Mouse (Mus musculus) gastrocnemius, adult 2 months (tissue): ENCODE measurements around the gene Ube2q2. TPM values are rescaled to one million over a fixed set of nuclear protein-coding genes. Genes with fewer than 3 reads are reported as not detected.

ENCODE experiments used
- DNase-seq: peaks from one replicate; pipeline ENCODE4 v3.0.0; 2022
- H3K27ac ChIP-seq: fragments of 200-600 bp; 2 replicates; pipeline ENCODE4 v1.8.1; 2022; ENCODE audit warnings: mild to moderate bottlenecking
- H3K4me3 ChIP-seq: fragments of 200-600 bp; 2 replicates; pipeline ENCODE4 v1.8.1; 2022; ENCODE audit warnings: mild to moderate bottlenecking, moderate library complexity
- CTCF ChIP-seq: fragments of 200-600 bp; IDR thresholded peaks from 2 replicates; pipeline ENCODE4 v1.8.1; 2022; ENCODE audit warnings: antibody characterized with exemption, mild to moderate bottlenecking, moderate library complexity
- intact Hi-C: fragments of 180-260 bp; cut with DNase I; formaldehyde crosslinking; loops from one replicate; pipeline ENCODE4 v1.15.1; 2025
- total RNA-seq, 2 experiments: library from RNA; stranded (reverse); gene quantifications; 2 replicates each; pipeline ENCODE4 v1.2.3; 2021

The Ube2q2 gene
- total RNA-seq, 2 experiments from 2014 or later: 31.9 to 41.0 TPM

DNA sequence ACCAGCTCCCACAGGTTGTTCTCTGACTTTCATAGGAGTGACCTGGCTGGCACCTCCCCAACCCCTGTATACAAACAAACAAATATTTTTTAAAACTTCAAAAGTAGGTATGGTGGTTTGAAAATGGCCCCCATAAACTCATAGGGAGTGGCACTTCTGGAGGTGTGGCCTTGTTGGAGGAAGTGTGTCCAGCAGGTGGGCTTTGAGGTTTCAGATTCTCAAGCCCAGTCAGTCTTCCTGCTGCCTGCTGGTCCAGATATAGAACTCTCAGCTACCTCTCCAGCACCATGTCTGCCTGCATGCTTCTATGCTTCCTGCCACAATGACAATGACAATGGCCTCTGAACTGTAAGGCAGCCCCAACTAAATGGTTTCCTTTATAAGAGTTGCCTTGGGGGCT, 16.8 kb upstream of the Ube2q2 start:
- intact Hi-C loops: no loop called here
- no peak overlapping the region for H3K27ac ChIP-seq
- DNase-seq: no peak
- H3K4me3 ChIP-seq: no peak overlapping the region
- TF ChIP-seq CTCF: no peak

DNA sequence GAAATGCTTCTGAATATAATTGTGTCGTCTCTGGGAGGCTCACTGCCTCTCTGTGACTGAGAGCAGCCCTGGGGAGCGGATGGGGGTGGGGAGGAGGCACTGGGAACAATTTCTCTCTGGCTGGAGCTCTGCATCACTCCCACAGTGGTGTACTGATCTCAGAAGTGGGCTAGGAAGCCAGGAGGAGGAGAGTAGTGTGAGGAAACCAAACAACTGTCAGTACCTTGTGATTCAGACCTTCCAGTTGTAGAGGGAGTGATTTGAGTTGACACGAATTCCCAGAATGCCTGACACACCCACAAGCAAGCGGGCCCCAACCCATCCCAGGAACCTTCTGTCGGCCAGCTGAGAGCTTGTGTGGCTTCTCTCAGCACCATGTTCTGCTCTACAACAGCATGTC, 12.1 kb upstream of the Ube2q2 start:
- TF ChIP-seq CTCF: no peak
- no peak for DNase-seq
- intact Hi-C loops: no loop called here
- Histone ChIP-seq H3K27ac (no peak overlapping the region), H3K4me3 (no peak overlapping the region)

DNA sequence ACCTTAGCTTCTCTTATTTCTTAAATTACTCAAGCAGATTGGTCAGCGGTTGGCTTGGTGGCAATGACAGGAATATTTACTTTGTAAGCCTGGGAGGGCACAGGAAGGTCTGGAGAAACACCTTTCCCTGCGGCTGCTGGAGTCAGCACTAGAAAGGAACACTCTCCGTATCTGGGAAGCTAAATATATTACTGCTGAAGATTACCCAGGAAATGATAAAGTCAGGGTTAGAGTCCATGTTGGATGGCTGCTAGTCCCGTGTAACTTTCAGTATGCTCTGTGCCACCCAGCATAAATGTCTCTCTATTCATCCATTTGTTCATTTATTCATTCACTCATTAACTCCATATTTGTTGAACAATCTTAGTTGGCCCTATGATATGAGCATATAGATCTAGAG, 11.5 kb upstream of the Ube2q2 start:
- Histone ChIP-seq H3K4me3 (no peak overlapping the region), H3K27ac (no peak overlapping the region)
- TF ChIP-seq CTCF: no peak
- intact Hi-C loops: no loop called here
- no peak for DNase-seq

DNA sequence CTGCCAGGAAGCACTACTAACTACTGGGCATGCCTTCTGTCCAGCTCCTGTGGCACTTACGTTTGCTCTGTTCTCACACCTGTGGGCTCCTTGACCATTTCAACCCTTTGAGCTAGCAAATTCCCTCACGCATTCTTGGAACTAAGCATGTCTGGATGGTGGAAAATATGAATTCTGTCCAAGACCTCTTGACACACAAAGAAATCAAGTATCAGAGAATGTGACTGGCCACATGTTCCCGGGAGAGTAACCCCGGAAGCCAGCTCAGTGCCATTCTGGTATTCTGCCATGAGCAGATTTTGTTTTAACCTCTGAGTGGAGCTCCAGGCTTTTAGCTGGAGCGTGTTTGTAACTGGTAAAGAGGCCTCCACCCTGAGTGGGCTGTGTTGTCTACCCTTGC, 8.7 kb upstream of the Ube2q2 start:
- H3K4me3 ChIP-seq: no peak overlapping the region
- H3K27ac ChIP-seq: no peak overlapping the region
- peak; percentile 61 for TF ChIP-seq CTCF
- peak; percentile 29 for DNase-seq
- intact Hi-C loops: loop anchor here (10.0 kb wide), 1 partner anchor 275 kb away; the partner anchor contains the start of gene Ireb2

DNA sequence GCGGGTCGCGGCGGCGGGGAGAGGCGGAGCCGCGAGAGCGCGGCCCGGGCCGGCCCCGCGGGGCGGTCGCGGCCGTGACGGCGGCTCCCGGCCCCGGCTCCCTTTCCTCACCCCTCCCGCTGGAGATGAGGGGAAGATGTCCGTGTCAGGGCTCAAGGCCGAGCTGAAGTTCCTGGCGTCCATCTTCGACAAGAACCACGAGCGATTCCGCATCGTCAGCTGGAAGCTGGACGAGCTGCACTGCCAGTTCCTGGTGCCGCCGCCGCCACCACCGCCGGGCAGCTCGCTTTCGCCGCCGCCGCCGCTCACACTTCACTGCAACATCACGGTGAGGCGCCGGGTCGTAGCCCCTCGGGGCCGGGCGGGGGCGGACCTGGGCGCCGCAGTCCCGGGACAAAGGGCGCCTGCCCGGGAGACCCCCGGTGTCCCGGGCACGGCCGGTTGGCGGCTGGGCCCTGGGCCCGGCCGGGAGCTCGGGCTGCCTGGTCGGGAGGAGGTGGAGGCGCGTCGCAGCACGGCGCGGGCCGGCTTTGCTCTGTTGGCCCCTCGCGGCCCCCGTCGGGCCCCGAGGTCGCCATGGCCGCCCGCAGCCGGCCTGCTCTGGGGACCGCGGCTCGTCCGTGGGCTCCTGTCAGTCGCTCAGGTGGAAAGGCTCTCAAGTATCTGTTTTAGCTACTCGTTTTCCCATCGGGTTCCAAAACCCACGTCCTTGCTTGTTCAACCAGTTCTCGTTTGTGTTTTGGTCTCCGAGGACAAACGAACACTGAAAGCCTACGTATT, 1.0 kb downstream of the Ube2q2 start:
- TF ChIP-seq CTCF: no peak
- Histone ChIP-seq H3K27ac (peak overlapping the region; percentile 91), H3K4me3 (peak overlapping the region; percentile 91)
- intact Hi-C loops: loop anchor here (1.0 to 10.0 kb wide), 2 partner anchors 59 to 285 kb away; partner anchors contain the start of genes Fbxo22 and Ireb2
- peak; percentile 71 for DNase-seq

DNA sequence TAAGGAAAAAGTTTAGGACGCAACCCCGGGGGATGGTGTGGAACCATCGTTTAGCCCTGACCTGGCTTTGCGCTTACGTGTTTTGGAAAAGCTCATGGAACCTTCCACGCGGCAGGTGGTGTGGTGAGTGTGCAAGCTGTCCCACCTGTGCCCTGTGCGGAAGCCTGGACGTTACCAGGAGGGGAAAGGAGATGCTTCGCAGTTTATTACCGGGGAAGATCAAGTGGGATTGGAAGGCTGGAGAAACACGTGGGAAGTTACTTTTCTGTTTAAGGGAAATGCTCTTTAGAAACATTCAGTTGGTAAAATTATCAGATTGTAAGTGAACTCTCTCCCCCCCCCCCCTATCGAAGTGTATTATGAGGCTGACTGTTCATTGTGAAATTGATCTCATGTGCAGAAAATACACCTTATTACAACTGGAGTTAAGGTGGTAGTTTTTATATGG, 1.6 kb downstream of the Ube2q2 start:
- TF ChIP-seq CTCF: no peak
- Histone ChIP-seq H3K4me3 (peak overlapping the region; percentile 91), H3K27ac (peak overlapping the region; percentile 91)
- intact Hi-C loops: no loop called here
- no peak for DNase-seq

DNA sequence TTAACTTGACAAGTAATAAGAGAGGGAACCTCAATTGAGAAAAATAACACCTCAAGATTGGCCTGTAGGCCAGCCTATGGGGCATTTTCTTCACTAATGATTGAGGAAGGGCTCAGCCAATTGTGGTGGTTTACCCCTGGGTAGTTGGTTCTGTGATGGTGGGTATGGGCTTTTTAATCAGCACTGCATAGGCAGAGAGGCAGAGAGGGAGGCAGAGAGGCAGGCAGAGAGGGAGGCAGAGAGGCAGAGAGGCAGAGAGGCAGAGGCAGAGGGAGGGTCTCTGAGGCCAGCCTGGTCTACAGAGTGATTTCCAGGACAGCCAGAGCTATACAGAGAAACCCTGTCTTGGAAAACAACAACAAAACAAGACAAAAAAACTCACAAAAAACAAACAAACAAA, 2.4 kb downstream of the Ube2q2 start:
- no peak for TF ChIP-seq CTCF
- peak; percentile 30 for DNase-seq
- peak overlapping the region; percentile 91 for H3K4me3 ChIP-seq
- intact Hi-C loops: no loop called here
- no peak overlapping the region for H3K27ac ChIP-seq

DNA sequence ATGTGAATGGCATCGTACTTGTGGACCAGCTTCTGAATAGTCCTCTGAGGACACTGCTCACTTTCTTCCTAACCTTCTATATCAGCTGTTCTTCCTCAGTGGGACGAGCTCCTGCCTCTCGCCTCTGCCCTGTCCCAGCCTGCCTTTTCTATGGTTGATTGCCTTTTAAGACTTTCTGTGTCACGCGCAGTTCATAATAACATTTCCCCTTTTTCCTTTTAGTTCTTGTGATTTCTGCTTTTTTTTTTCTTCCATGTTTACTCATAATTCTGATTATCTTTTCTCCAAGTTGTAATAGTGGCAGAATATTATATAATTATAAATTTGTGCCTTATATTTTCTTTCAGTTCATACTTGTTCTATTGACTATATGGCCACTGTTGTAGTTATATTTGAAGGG, 4.3 kb downstream of the Ube2q2 start:
- DNase-seq: no peak
- no peak for TF ChIP-seq CTCF
- Histone ChIP-seq H3K4me3 (no peak overlapping the region), H3K27ac (no peak overlapping the region)
- intact Hi-C loops: no loop called here

DNA sequence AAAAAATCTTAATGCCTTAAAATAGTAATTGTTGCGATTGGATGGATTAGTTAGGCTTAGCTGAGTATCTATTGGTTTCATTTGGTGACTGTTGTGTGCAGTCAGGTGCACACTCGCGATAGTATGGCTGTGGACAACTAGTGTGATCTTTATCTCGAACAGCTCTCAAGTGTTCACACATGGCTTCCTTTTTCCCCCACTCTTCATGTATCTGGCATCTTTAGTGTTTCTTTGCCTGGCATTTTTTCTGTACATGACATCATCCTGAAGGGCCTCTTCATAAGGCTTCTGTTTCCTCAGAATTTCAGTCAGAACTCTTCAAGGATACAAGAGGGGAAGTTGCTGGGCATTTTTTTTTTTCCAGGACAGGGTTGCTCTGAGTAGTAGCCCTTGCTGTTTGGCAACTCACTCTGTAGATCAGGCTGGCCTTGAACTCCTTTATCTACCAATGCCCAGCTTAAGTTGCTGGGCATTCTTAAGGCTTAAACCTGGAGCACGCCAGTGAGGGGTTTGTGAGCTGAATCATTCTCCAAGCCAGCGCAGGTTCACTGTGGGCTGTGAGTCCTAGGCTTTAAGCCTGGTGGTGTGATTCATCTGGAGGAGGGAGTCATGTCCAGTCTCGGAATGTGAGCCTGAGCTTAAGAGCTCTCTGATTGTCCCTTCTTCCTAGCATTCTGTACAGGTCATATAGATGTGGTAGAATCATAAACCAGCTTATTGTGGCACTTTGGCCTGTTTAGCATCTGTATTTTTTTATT, 22.2 kb downstream of the Ube2q2 start:
- intact Hi-C loops: no loop called here
- no peak overlapping the region for H3K4me3 ChIP-seq
- DNase-seq: no peak
- TF ChIP-seq CTCF: no peak
- peak overlapping the region; percentile 24; the same call in 1 of the 2 replicates for H3K27ac ChIP-seq

DNA sequence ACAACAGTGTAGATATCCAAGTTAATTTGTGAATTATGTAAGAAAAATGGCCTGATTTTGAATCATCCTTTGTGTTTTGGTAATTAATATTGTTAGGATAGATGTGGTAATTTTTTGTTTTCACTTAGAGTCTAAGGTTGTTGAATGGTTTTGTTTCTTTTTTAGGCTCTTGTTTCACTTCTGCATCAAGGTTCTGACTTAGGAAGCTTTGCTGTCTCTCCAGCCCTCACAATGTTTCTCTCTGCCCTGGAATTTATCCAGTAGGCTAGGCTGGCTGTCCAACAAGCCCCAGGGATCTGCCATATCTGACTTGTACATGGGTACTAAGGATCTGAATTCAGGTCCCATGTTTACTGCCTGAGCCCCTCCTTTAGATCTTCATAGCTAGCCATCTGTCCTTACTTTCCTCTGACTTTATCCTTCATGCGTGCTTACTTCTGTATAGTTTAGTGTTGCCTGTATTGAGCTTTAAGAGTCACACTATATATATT, 23.6 kb downstream of the Ube2q2 start:
- Histone ChIP-seq H3K27ac (no peak overlapping the region; the same call in 1 of the 2 replicates), H3K4me3 (no peak overlapping the region)
- DNase-seq: no peak
- intact Hi-C loops: no loop called here
- TF ChIP-seq CTCF: no peak

DNA sequence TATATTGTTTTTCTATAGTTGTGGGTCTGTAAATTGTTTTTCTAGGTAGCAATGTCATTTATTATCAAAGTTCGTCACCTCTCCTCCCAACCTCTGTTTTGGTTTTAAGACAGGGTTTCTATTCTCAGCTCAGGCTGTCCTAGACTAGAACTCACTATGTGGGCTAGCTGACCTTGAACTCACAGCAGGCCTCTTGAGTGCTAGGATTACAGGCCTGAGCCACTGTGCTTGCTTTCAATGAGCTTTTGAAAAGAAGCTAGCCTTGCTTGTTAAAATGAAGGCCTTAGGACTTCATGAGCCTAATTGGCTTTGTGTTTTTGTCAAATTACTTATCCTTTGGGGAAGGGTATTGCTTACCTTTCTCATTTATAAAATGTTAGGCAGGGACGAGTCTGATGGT, 25.6 kb downstream of the Ube2q2 start:
- Histone ChIP-seq H3K4me3 (no peak overlapping the region), H3K27ac (no peak overlapping the region)
- intact Hi-C loops: no loop called here
- DNase-seq: no peak
- no peak for TF ChIP-seq CTCF

DNA sequence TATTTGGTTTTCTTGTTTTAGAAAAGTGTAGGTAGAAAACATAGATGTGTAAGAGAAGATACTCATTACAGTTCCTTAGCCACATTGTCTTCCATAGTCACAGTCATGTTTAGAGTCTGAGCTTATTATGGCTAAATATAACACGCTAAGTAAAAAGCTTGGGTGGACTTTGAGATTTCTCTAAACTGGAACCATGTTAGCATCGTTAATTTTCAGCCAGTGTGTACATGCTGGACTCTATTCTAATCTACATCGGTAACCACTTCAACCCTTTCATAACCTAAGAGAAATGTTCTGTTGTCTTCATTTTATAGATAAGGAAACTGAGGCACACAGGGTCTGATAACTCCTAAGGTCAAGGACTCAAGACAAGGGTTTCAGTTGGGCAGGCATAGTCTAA, 47.2 kb downstream of the Ube2q2 start:
- TF ChIP-seq CTCF: no peak
- DNase-seq: no peak
- Histone ChIP-seq H3K4me3 (no peak overlapping the region), H3K27ac (no peak overlapping the region)
- intact Hi-C loops: no loop called here

DNA sequence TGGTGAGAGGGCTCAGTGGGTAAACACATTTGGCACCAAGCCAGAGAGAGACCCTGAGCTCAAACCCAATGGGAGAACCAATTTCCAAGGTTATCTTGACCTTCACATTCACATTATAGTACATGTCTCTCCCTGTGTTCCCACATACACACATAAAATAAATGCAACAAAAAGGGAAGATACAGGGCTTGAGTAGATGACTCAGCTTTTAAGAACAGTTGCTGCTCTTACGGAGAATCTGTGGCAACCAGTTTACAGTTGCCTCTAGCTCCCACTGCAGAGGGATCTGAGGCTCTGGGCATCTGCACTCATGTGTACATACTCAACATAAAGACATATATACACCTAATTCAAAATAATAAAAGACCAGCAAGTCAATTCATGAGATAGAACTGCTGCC, 49.6 kb downstream of the Ube2q2 start:
- DNase-seq: no peak
- H3K27ac ChIP-seq: no peak overlapping the region
- no peak for TF ChIP-seq CTCF
- intact Hi-C loops: no loop called here
- H3K4me3 ChIP-seq: no peak overlapping the region
